Mouse (Mus musculus): Measurements from ENCODE around the gene Rbfox1.

The Rbfox1 gene

DNA sequence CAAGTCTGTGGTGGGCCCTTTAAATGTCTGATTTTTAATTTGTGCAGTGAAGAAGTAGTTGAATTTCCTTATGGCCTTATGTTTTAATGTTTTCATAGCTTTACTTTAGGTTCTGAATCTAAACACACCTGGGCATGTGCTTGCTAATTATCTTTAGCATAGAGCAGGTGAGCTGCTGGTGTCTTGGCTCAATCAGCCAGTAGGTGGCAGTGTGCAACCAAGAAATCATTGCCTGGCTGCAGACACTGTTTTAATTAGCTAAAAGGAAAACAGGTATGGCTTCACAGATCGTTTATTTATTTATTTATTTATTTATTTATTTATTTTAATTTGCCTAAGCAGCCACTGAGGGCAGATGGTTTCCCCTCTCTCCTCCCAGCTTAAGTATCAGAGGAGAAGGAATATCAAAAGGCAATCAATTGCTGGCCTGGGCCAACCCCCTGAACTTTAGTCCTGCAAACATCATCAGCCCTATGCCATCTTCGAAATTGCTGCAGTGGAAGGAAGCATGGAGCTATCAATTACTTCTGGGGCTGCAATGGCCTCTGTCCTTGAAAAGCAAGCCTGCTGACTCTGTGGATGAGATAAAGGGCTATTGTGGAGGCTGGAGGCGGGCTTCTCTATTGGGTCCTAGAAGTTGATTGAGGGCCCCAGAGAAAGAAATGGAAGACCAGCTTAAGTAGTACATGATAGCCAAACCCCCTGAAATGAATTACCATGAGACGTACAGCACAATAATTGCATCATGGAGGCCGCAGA is 618.6 kb downstream of the Rbfox1 start:
- DNase-seq, result peak; percentile 64

DNA sequence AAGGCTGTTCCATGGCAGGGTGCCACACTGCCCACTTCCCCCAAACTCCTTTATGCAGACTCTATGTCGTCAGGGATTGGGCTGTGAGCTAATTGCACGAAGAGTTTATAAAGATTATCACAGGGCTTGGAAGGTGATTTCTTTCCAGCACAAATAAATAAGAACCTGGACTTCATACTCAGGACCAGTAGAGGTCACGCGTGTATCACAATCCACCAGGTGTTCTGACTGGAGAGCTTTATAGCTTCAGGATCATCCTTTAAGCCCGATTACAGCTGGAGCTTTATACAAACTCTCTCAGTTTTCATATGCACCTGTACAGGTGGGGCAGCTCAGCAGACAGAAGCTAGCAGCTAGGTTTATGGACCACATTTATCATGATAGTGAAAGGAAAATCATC is 623.8 kb downstream of the Rbfox1 start:
- DNase-seq, result no peak

DNA sequence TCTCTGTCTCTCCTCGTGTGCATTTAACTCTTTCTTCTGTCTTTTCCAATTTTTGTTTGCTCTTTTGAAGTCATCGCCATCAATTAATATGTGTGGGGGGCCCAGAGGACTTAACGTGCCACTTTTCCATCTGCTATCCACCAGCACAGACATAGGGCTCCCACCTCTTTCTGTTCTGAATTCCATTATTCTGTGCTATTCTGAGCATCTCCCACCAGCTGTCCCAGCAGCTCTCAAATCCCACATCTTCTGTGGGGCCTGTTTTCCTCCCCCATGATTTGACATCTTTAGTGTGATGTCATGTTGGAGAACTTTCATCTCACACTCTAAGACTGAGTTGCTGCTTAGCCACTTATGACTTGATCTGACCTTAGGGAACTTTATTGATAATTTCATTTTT is 634.3 kb downstream of the Rbfox1 start:
- DNase-seq, result no peak

DNA sequence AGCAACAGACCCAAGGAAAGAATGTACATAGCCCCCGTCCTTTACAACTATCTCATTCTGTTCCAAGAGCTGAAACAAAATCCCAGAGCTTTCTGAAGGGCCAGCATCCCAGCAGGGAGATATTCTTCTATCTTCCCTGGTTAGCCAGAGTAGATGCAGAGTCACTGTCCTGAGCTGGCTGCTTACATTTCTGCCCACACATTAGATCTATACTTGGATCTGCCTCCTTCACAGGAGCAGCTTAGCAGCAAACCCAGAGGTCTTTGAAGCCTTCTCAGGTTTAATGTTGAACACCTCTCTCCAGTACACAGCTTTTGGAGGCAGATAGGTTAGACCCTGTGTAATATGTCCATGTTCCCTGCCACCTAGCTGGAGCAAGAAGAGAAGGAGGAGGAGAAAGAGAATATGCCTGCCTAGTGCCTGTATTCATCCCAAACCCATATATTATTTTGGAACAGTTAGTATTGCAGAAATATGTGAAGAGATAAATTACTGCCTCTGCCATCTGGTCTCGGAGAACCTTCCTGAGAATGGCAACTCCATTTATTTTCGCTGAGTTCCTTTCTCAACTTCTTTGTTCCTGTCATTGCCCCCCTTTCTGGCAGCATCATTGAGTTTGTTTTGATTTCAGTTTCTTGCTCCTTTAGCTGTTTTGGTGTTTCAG is 640.5 kb downstream of the Rbfox1 start:
- no peak for DNase-seq

DNA sequence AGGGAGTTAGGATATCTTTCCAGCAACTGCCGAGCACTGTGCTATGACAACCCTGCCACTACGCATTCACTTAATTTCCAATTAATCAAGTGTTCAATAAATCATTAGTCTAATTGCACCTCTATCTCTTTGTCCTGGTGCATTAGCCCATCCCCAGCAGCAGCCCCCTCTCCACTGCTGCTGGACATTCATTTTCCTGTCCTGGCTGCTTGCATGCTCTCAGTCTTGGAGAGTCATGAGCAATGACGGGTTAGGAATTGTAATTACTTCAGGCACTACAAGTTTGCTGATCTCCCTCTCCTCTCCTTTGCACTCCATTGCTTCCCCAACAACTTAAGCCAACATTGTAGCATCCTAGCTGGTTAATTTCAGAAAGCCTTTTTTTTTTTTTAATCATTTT is 646.3 kb downstream of the Rbfox1 start:
- no peak for DNase-seq

DNA sequence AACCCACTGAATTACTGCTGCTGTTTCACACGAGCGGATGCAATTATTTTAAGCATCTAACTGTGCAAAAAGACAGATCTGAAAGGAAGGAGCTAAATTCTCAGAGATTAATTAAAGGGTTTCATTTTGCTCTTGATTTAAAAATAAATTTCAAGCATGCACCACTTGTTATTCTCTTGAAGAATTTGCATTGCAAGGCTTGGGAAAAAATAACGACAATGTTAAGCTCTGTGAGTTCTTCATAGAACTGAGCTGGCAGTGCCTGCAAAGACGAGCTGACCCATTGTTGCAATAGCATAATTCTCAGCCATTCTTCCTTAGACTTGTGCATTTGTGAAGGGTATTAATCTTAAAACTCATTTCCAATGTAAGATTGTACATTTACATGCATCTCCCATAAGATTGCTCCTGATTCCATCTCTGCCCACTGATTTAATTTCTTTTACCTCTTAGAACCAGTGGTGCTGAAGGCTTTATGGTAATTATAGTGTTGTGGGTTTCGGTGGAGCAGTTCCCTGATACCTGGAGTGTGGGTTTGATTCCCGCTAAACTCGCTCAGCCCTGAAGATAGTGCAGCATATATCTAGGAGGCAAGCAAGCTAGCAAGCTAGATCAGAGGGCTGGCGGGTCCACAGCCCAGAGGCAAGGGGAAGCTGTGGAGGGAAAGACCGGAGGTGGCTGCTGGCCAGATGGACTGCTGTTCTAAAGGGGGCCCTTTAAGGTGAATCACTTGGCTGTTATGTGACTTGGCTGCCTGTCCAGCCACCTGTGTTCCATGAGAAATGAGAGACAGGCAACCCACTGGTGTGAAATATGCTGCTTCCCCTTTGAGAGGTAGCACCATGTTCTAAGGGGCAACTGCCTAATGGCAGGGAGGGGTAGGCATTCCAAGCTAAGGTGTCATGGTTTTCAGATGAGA is 647.2 kb downstream of the Rbfox1 start:
- DNase-seq, result peak; percentile 46

DNA sequence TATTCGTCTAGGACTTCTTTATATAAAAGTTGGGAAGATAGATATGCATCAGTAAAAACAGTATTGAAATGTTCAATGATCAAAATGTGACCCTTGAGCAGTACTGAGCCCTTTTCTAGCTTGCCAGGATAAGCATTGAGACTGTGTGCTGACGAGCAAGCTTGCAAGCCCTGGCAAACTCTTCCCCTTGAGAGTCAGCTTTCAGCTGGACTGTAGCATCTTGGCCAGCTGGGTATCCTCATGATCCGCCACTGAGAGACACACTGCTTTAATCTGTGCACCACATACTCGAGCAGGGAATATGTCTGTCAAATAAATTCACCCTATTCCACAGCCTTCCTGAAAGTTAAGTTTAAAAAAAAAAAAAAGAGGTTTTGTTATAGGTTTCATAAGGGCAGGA is 670.6 kb downstream of the Rbfox1 start:
- DNase-seq, result no peak

DNA sequence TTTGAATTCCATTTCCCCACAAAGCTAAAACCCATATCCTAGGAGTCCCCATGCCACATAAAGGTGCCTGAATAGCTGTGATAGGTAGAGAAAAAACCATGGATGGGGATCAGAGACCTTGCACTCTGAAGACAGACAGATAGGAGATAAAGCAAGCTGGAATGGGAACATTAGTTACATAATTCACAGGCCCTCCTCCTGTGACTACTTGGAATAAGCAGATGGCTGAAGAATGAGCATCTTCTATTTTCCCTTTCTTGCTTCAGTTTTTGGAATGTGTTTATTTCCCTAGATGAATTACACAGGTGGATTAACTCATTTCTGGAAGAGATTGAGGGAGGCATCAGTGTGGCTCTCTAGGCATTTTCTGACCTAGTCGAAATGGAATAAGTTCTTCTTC is 672.6 kb downstream of the Rbfox1 start:
- peak; percentile 18 for DNase-seq

DNA sequence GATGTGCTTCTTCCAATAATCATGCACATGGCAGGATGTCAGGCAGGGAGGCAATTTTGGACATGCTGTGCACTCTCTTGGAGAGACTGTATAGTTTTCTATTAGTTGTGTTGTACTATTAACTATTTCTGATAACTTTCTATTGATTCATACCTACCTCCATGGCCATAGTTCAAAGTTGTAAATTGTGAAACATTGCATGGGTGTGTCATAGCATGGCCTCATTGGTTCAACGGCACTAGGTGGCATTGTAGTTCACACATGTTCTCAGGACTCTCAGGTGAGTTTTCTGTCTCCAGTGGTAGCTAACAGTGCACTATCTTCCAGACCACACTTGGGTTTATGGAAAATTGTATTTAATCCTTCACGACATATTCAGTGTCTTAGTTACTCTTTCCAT is 699.5 kb downstream of the Rbfox1 start:
- no peak for DNase-seq

DNA sequence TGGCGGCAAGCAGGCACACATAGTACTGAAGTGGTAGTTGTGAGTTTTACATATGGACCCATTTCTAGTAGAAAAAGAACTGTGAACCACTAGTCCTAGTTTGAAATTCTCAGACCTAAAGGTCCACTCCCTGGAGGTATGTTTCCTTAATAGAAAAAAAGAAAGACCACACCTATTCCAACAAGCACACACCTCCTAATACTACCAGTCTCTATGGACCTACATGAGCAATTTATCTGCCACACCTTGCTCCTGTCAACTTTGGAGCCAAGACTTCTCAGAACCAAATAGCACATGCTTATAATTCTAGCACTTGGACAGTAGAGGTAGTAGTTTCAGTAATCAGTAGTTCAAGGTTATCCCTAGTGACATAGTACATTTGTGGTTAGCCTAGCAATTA is 700.0 kb downstream of the Rbfox1 start:
- DNase-seq, result no peak

DNA sequence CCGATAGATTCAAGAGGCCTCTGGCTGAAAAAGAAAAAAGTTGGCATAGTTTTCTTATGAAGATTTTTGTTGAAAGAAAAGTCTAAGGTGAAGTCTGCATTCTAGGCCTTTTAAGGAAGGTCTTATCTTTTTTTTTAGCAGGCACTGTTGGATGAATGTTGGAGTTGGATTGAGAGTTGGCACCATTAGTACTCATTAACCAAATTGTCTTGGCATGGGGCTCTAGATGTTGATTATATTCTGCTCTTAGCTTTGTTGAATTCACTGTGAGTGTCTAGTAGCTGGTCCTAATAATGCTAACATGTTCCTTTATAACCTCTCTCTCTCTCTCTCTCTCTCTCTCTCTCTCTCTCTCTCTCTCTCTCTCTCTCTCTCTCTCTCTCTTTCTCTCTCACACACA is 731.4 kb downstream of the Rbfox1 start:
- DNase-seq, result no peak

DNA sequence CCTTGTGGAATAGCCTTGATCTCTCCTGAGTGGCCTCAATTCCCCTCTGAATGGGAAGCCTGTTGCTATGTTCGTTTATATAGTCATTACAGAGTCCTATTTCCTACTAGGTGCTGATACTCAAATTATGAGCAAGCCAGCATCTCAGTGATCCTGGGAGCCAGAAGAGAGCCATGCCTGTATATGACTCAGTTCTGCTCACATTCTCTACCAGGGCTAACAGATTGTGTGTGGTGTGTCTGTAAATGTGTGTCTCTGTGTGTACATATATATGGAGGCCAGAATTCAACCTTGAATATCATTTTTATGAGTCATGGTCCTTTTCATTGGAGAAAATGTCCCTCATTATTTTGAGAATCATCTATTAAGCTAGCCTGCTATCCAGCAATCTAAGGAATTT is 755.2 kb downstream of the Rbfox1 start:
- DNase-seq, result no peak

DNA sequence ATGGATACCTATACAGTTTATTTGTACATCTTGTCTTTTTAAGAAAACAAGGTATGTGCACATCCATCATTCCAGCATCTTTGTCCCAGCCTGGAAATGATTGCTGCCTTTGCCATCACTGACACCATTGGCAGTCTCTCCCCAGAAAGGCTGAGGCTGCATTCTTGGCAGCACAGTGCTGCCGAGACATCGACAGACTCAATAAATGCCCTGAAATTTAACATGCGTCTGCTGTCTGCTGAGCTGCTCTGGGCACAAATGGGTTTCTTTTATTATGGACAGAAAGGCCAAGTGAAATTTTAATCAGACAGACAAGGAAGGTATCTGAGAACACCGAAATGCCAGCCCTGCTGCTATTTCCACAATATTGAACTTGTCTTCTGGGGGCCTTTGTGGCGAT is 761.8 kb downstream of the Rbfox1 start:
- DNase-seq, result no peak

DNA sequence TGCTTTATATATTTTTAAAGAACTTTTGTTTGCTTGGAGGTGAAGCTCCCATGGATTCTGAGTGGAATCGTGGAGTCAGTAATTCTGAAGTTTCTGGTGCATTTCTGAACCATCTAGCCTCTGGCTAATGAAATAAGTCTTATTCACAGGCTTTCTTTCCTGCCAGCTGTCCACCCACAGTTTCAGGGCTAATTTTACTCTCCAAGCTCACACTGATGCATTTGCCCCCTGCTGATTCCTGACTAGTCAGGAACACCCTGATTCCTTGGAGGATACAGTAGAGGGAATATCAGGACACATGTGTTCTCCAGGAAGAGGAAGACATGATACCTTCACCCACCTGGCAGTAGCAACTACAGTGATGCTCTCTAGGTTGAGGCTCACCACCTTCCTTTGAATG is 763.6 kb downstream of the Rbfox1 start:
- DNase-seq, result no peak

DNA sequence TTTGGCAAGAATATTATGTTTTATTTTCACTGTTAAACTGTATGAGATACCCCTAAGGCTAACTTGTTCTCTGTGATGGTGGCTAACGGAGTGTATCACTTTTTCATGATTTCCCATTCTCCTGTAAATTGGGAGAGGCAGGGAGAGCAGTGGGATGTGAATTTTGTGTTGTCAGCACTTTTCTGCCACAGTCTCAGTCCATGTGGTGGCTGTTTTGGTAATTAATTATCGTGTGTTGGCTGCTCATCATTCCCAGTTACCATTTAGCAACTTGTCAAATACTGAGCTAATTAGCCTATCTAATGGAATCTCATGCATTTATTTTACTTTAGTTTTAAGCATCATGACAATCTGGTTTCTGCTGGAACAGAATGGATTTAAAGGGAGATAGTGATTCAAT is 773.4 kb downstream of the Rbfox1 start:
- DNase-seq, result no peak

DNA sequence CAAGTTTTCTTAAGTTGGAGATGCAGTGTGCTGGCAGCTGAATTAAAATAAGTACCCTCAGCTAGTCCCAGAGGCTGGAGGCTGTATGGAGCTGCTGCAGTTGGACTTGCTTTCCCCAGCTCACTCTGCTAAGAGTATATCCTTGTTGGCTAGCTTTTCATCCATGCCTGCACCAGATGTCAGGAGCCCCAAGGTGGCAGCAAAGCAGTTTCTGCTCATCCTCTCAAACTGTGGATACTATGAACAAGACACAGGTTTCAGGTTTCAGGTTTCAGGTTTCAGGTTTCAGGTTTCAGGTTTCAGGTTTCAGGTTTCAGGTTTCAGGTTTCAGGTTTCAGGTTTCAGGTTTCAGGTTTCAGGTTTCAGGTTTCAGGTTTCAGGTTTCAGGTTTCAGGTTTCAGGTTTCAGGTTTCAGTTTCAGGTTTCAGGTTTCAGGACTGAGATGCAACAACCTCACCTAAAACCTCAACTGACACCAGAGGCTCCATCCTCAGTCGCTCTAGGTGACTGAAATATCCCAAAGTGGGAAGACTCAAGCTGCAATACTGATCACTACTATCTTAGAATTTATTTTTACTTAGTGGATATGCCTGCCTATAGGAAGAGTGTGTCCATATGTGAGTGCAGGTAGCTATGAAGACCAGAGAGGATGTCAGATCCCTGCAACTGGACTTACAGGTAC is 801.1 kb downstream of the Rbfox1 start:
- DNase-seq, result no peak

DNA sequence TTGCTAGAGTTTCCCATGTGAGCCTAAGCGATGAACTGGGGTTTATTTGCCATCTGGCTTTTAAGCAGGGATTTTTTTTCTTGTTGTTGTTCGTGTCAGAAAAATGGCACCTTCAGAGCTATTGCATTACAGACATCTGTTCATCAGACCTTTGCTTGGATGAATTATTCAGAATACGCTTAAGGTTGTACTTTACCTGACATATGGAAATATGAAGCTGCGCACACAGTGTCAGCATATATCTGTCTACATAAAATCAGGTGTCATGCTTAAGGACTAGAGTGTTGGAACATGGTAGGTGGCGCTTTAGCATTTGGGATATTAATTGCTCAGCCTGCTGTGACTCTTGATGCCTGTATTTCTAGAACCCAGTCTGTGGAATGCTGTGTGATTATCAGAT is 819.7 kb downstream of the Rbfox1 start:
- no peak for DNase-seq

DNA sequence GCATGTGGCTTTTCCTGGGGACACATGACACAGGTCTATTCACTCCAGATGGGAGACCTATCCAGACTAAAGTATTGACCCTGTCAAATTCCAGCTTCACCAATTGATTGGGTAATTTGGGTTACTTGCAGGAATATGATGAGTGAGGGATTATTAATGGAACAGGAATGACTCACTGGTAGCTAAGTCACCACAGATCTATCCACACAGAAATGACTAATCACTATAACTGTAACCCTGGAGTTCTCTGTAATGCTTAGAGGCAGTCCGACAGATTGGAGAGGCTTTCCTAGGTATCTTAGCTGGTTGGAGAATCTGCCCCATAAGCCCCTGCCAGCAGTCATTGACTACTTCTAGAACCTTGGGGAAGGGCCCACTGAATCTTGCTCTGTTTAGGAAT is 827.2 kb downstream of the Rbfox1 start:
- no peak for DNase-seq

DNA sequence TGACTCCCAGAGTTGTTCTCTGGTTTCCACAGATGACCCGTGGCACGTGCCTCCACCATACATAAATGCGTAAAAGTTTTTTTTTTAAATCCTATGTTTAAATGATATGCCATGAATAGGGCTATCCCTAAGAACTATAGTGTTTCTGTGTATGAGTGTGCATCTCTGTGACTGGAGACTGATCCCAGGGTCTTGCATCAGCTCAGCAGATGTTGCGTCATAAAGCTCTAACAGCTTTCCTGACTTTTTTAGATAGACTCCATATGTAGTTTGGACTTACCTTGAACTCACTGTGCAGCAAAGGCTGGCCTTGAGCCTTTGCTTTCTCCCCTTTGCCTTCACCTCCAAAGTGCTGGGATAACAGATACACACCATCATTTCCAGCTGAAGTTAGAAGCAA is 830.1 kb downstream of the Rbfox1 start:
- no peak for DNase-seq

DNA sequence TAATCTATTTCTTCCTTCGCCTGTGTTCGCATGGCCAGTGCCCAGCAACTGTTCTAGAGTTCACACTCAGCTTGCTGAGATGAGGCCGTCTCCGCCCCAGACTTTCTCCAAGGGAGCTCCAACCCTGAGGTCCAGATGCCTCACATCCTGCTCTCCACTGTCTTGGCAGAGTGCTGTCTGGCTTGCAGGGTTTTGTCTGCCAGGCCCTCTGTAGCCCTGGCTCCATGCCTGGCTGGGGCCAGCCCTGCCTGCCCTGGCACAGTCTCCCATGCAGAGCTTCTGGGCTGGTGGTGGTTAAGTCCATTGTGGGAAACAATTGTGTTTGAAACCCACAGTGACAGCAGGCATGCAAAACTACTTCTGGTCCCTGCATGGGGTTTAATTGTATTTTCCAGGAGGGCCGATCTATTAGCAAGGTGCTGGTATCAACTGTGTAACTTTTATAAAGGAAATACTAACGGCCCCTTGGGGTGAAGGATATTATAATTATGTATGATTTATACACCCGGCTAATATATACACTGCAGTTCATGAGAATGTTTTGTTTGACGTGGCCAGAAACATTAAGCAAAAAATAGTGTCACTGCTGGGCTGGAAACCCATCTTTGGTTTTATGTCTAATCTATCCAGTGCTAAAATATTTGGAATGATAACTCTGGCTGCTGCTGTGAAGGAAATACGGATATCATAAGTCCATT is 831.2 kb downstream of the Rbfox1 start:
- DNase-seq, result peak; percentile 91

DNA sequence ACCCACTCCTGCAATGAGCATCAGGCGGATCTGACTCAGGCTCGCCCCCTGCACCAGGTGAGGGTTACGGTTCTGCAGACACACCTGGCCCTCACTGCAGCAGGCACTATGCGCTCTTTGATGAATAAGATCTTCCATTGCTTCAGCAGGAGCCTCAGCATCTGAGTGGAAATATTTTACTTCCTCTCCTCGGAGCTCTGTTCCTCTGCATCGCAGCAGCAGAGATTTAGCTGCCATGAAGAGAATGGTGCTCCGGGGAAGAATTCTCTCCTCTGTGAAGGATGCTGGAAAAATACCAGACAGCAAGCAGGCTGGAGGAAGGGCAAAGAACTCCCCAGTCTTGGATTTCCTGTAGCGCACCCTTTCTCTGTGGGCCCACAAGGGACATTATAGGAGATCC is 833.9 kb downstream of the Rbfox1 start:
- DNase-seq, result no peak

DNA sequence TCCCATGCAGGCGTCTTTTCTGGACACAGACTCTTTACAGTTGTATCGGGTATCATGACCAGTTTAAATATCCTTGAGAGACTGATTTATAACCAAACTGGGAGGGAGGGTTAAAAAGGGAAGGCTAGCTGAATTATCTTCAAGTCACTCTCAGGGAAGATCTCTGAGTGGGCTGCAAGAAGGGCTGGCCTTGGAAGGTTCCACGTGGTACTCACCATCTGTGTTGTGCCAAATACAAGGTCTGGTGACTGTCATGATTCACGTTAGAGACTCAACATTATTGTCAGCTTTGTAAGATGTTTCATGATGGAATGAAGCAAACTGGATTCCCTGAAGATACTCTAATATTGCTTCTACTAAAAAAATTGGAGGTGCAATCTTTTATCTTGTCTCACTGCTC is 847.5 kb downstream of the Rbfox1 start:
- no peak for DNase-seq

DNA sequence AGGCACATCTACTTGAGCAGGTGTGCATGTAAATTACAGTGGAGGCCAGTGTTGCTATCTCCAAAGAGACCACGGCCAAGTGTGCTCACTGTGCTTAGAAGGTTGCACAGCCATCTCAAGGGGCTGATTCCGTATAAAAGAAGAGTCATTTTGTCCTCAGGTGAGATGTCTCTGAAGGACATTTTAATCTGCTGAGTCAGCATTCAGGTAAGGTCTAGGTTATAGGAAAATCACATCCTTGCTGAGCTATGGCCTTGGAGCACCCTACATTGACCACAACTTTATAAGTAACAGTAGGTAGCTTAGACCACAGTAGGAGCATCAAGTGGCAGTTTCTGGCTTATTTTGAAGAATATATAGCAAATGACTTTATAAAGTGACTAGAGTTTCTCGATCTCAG is 848.3 kb downstream of the Rbfox1 start:
- no peak for DNase-seq

Measured in cerebellum, adult 11 months (tissue).